Mouse (Mus musculus) spleen, embryonic (tissue): ENCODE data around the gene Tifa.

Source experiments
- CTCF ChIA-PET: fragments of 350-600 bp; sonication (Branson Sonifier 250); formaldehyde crosslinking; loops from one replicate; lab custom pipeline; 2022; lab: Charles Lee

Gene Tifa

GRCm38 (mm10) chr3:127787032-127787431 is 2.6 kb upstream of the Tifa start:
- CTCF ChIA-PET, result interaction anchor here (0.6 to 0.7 kb wide), 2 partner anchors 11 to 107 kb away, joined by 3 to 19 read pairs; no protein-coding TSS in a partner anchor

GRCm38 (mm10) chr3:127788038-127788437 is 1.6 kb upstream of the Tifa start:
- CTCF ChIA-PET, result no interaction called here

GRCm38 (mm10) chr3:127788919-127789318 is 686 bp upstream of the Tifa start:
- CTCF ChIA-PET, result no interaction called here

- CTCF ChIA-PET, result no interaction called here
Observed at GRCm38 (mm10) chr3:127790234-127791055, 840 bp downstream of the Tifa start.

- CTCF ChIA-PET, result no interaction called here
Observed at GRCm38 (mm10) chr3:127791056-127791483, 1.5 kb downstream of the Tifa start.

- CTCF ChIA-PET, result interaction anchor here (0.7 kb wide), 1 partner anchor 30 kb away, joined by 5 read pairs; no protein-coding TSS in a partner anchor
Observed at GRCm38 (mm10) chr3:127791595-127792561, 2.3 kb downstream of the Tifa start.

GRCm38 (mm10) chr3:127793022-127793421 is 3.4 kb downstream of the Tifa start:
- CTCF ChIA-PET, result no interaction called here

GRCm38 (mm10) chr3:127795762-127796161 is 6.2 kb downstream of the Tifa start:
- CTCF ChIA-PET, result no interaction called here

GRCm38 (mm10) chr3:127796271-127796670 is 6.7 kb downstream of the Tifa start:
- CTCF ChIA-PET, result no interaction called here

- CTCF ChIA-PET, result no interaction called here
Observed at GRCm38 (mm10) chr3:127801162-127801561, 11.6 kb downstream of the Tifa start.

GRCm38 (mm10) chr3:127802814-127803213 is 13.2 kb downstream of the Tifa start:
- CTCF ChIA-PET, result no interaction called here

- CTCF ChIA-PET, result no interaction called here
Observed at GRCm38 (mm10) chr3:127804439-127804838, 14.8 kb downstream of the Tifa start.

- CTCF ChIA-PET, result no interaction called here
Observed at GRCm38 (mm10) chr3:127805071-127805470, 15.5 kb downstream of the Tifa start.

GRCm38 (mm10) chr3:127805991-127806390 is 16.4 kb downstream of the Tifa start:
- CTCF ChIA-PET, result no interaction called here

GRCm38 (mm10) chr3:127807846-127808245 is 18.2 kb downstream of the Tifa start:
- CTCF ChIA-PET, result no interaction called here

GRCm38 (mm10) chr3:127809103-127809502 is 19.5 kb downstream of the Tifa start:
- CTCF ChIA-PET, result no interaction called here

GRCm38 (mm10) chr3:127817120-127817683 is 27.6 kb downstream of the Tifa start:
- CTCF ChIA-PET, result no interaction called here

GRCm38 (mm10) chr3:127818694-127819663 is 29.4 kb downstream of the Tifa start:
- CTCF ChIA-PET, result interaction anchor here (0.6 to 0.7 kb wide), 2 partner anchors 52 to 1027 kb away, joined by 3 to 13 read pairs; no protein-coding TSS in a partner anchor

- CTCF ChIA-PET, result no interaction called here
Observed at GRCm38 (mm10) chr3:127820400-127820799, 30.8 kb downstream of the Tifa start.

GRCm38 (mm10) chr3:127821209-127821608 is 31.6 kb downstream of the Tifa start:
- CTCF ChIA-PET, result no interaction called here
